Mouse (Mus musculus) right cerebral cortex, postnatal 4 days (tissue): ENCODE measurements around the gene 1110032A03Rik.

ENCODE experiments used
- DNase-seq: peaks from one replicate; pipeline ENCODE4 v3.0.0-alpha.2; 2022

Gene 1110032A03Rik

GRCm38 (mm10) chr9:50774991-50775612 is at the start of gene 1110032A03Rik, which contains the start of gene Alg9:
1110032A03Rik (minus strand) TSS chr9:50775520.
Alg9 (plus strand) TSS chr9:50775019.
- peak; percentile 94 for DNase-seq

GRCm38 (mm10) chr9:50823779-50824453 is 48.6 kb upstream of the 1110032A03Rik start:
- DNase-seq = no peak

GRCm38 (mm10) chr9:50822216-50822615 is 46.9 kb upstream of the 1110032A03Rik start:
- DNase-seq = no peak

GRCm38 (mm10) chr9:50821651-50822050 is 46.3 kb upstream of the 1110032A03Rik start:
- DNase-seq = no peak

GRCm38 (mm10) chr9:50819716-50820115 is 44.4 kb upstream of the 1110032A03Rik start:
- DNase-seq = no peak

GRCm38 (mm10) chr9:50818050-50818449 is 42.7 kb upstream of the 1110032A03Rik start:
- DNase-seq = no peak

GRCm38 (mm10) chr9:50816512-50816911 is 41.2 kb upstream of the 1110032A03Rik start:
- no peak for DNase-seq

- DNase-seq = no peak
Measured at GRCm38 (mm10) chr9:50815666-50816065, 40.3 kb upstream of the 1110032A03Rik start.

- no peak for DNase-seq
Measured at GRCm38 (mm10) chr9:50813796-50814195, 38.5 kb upstream of the 1110032A03Rik start.

GRCm38 (mm10) chr9:50811746-50812145 is 36.4 kb upstream of the 1110032A03Rik start:
- DNase-seq = no peak

GRCm38 (mm10) chr9:50811187-50811586 is 35.9 kb upstream of the 1110032A03Rik start:
- no peak for DNase-seq

- no peak for DNase-seq
Measured at GRCm38 (mm10) chr9:50809146-50809545, 33.8 kb upstream of the 1110032A03Rik start.

GRCm38 (mm10) chr9:50808471-50808870 is 33.2 kb upstream of the 1110032A03Rik start:
- no peak for DNase-seq

- DNase-seq = no peak
Measured at GRCm38 (mm10) chr9:50803055-50803671, 27.8 kb upstream of the 1110032A03Rik start.

- DNase-seq = no peak
Measured at GRCm38 (mm10) chr9:50800985-50801384, 25.7 kb upstream of the 1110032A03Rik start.

GRCm38 (mm10) chr9:50798368-50798767 is 23.0 kb upstream of the 1110032A03Rik start:
- DNase-seq = no peak

GRCm38 (mm10) chr9:50797641-50798040 is 22.3 kb upstream of the 1110032A03Rik start:
- DNase-seq = no peak

- no peak for DNase-seq
Measured at GRCm38 (mm10) chr9:50796776-50797175, 21.5 kb upstream of the 1110032A03Rik start.

GRCm38 (mm10) chr9:50795266-50795665 is 19.9 kb upstream of the 1110032A03Rik start:
- DNase-seq = no peak

GRCm38 (mm10) chr9:50782155-50782554 is 6.8 kb upstream of the 1110032A03Rik start:
- peak; percentile 47 for DNase-seq

GRCm38 (mm10) chr9:50776162-50776760 is 941 bp upstream of the 1110032A03Rik start:
- no peak for DNase-seq

GRCm38 (mm10) chr9:50775662-50776126 is 374 bp upstream of the 1110032A03Rik start:
- no peak for DNase-seq

GRCm38 (mm10) chr9:50774026-50774462 is 1.3 kb downstream of the 1110032A03Rik start:
- no peak for DNase-seq
